Mouse (Mus musculus) CH12.LX (cell line): ENCODE results near the gene Ralgapa1.
A peak's percentile ranks its signal among the peaks of the same experiment; 100 is the strongest.

Experiments
- CTCF ChIP-seq, 2 experiments: IDR thresholded peaks in 1 of 2; conservative IDR thresholded peaks in 1 of 2; 2 replicates each; pipeline ENCODE4 v1.5.1; 2011 to 2012; ENCODE audit warnings: low read depth in 2 of 2, low read length in 2 of 2, improper control_type of control experiment in 1 of 2, inconsistent platforms in 1 of 2, mild to moderate bottlenecking in 1 of 2, moderate library complexity in 1 of 2
- HCFC1 ChIP-seq: IDR thresholded peaks from 2 replicates; pipeline ENCODE4 v1.6.1; 2012; ENCODE audit warnings: low read depth, mild to moderate bottlenecking, inconsistent platforms, low read length, improper control_type of control experiment
- NELFE ChIP-seq: IDR thresholded peaks from 2 replicates; pipeline ENCODE4 v1.6.1; 2011; ENCODE audit warnings: low read depth, low read length, improper control_type of control experiment
- SMC3 ChIP-seq: IDR thresholded peaks from 2 replicates; pipeline ENCODE4 v1.6.1; 2011; ENCODE audit warnings: low read depth, low read length, improper control_type of control experiment
- UBTF ChIP-seq: IDR thresholded peaks from 2 replicates; pipeline ENCODE4 v1.6.1; 2012; ENCODE audit warnings: low read depth, mild to moderate bottlenecking, inconsistent platforms, low read length, improper control_type of control experiment, moderate library complexity

DNA sequence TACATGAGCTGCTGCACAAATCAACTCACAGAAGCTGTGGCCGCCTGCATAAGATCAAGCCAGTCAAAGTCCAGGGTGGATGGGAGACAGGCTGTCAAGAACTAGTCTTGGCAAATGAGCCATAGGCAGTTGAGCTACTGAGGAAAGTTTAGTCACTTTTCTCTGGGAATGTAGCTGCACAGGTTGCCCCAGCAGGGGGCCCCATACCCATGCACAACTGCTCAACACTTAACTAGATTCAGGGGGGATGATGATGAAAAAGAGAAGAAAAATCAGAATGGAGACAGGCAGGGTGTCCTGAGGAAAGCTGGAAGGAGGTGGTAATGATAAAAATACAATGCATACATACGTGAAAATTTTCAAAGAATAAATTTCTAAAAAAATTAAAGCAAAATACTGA is 42.7 kb downstream of the Ralgapa1 start:
- no peak for TF ChIP-seq UBTF
- TF ChIP-seq SMC3: peak; percentile 67
- TF ChIP-seq NELFE: no peak
- peak in 1 of 2 experiments; percentile 76; a peak in 2 of 4 replicates for TF ChIP-seq CTCF (conservative IDR thresholded peaks at IDR 0.05 in 1 of 2, IDR thresholded peaks at IDR 0.05 in 1 of 2; ENCODE audit: low read depth in 2 of 2, low read length in 2 of 2)
- TF ChIP-seq HCFC1: no peak
